Comparison of ENCODE assay signal across 13 mouse cellular contexts in the genomic region with DNA sequence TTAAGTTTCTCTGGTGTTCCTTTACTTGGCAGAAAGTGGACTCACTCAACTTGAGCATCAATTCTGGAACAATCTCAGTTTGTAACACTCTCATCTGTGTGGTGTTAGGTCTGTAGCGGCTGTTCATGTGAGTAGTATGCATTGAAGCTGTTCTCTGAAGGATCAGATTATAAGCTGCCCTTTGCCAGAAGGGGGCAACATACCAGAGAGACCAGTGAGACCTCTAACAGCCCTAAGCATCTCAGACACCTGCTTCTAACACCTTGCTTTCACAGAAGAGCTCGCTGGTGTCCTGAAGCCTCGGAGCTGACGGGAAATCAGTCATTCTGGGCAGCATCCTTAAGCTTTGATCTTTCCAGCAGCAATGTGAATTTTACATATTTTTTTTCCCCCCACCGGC. TPM values are rescaled to one million over a fixed set of nuclear protein-coding genes. Genes with fewer than 3 reads are reported as not detected.
DNase-seq lines count a peak whose midpoint lies in the region; ATAC-seq and TF ChIP-seq lines count a peak whose summit lies in the region.
"Had no signal": no experiment of that assay in that cellular context is flagged by ENCODE, and none has a peak within 500 bp of the region (broad histone marks: within the 10 kb centered on the region; RNA-seq: fewer than 3 reads in every experiment).

No protein-coding gene starts in this region.

- no peak for DNase-seq in forebrain, postnatal 0 days
- peak; percentile 15 for DNase-seq in midbrain, postnatal 0 days (ENCODE audit: low spot score)
- DNase-seq in right cerebral cortex, postnatal 36 days (ENCODE audit: low spot score in 2 of 2): no peak
- DNase-seq in kidney, postnatal 36 days: no peak
- DNase-seq: heart, adult 2 months had no signal

- H3K27me3 ChIP-seq in forebrain, postnatal 0 days (ENCODE audit: insufficient read depth, low read length): no peaks in the 10 kb centered on the region
- H3K27me3 ChIP-seq in forebrain, embryonic 12.5 days: peaks cover 4% of the 10 kb centered on the region; the same call in 1 of the 2 replicates
- H3K27me3 ChIP-seq in midbrain, postnatal 0 days (ENCODE audit: insufficient read depth, low read length): no peaks in the 10 kb centered on the region
- H3K27me3 ChIP-seq in midbrain, embryonic 16.5 days (ENCODE audit: control insufficient read depth, insufficient read depth, low read depth, low read length): no peaks in the 10 kb centered on the region
- H3K27me3 ChIP-seq in midbrain, embryonic 13.5 days: 0 out of 2 replicates have a peak, but pooled peaks cover 3% of the 10 kb centered on the region
- H3K27me3 ChIP-seq: intestine, embryonic 15.5 days; liver, embryonic 15.5 days; neural tube, embryonic 15.5 days had no signal

- no peak overlapping the region for H3K9ac ChIP-seq in forebrain, postnatal 0 days
- no peak overlapping the region for H3K9ac ChIP-seq in forebrain, embryonic 12.5 days
- no peak overlapping the region for H3K9ac ChIP-seq in midbrain, postnatal 0 days (replicated peaks; ENCODE audit: low read length, poor library complexity, severe bottlenecking)
- H3K9ac ChIP-seq in midbrain, embryonic 16.5 days (ENCODE audit: low read depth, low read length): no peak overlapping the region
- H3K9ac ChIP-seq in midbrain, embryonic 13.5 days (replicated peaks): no peak overlapping the region
- H3K9ac ChIP-seq: intestine, embryonic 15.5 days; liver, embryonic 15.5 days; neural tube, embryonic 15.5 days had no signal

- H3K9me3 ChIP-seq in forebrain, postnatal 0 days (ENCODE audit: low read length): no peaks in the 10 kb centered on the region
- H3K9me3 ChIP-seq in forebrain, embryonic 12.5 days: no peaks in the 10 kb centered on the region
- H3K9me3 ChIP-seq in midbrain, postnatal 0 days (ENCODE audit: low read length): no peaks in the 10 kb centered on the region
- H3K9me3 ChIP-seq in midbrain, embryonic 16.5 days (replicated peaks; ENCODE audit: control insufficient read depth, low read length, poor library complexity, severe bottlenecking): no peaks in the 10 kb centered on the region
- H3K9me3 ChIP-seq in midbrain, embryonic 13.5 days: no peaks in the 10 kb centered on the region
- H3K9me3 ChIP-seq: intestine, embryonic 15.5 days; liver, embryonic 15.5 days; midbrain, embryonic 10.5 days; neural tube, embryonic 15.5 days had no signal

- no peaks in the 10 kb centered on the region for H3K36me3 ChIP-seq in forebrain, postnatal 0 days (ENCODE audit: insufficient read depth)
- no peaks in the 10 kb centered on the region for H3K36me3 ChIP-seq in forebrain, embryonic 12.5 days (replicated peaks)
- H3K36me3 ChIP-seq in midbrain, postnatal 0 days (ENCODE audit: insufficient read depth, low read length): no peaks in the 10 kb centered on the region
- no peaks in the 10 kb centered on the region for H3K36me3 ChIP-seq in midbrain, embryonic 16.5 days (ENCODE audit: control insufficient read depth, insufficient read depth, low read length)
- H3K36me3 ChIP-seq in midbrain, embryonic 13.5 days: no peaks in the 10 kb centered on the region
- H3K36me3 ChIP-seq: intestine, embryonic 15.5 days; liver, embryonic 15.5 days; midbrain, embryonic 10.5 days; neural tube, embryonic 15.5 days had no signal

- H3K4me1 ChIP-seq in forebrain, postnatal 0 days (ENCODE audit: insufficient read depth): peaks cover 13% of the 10 kb centered on the region; the same call in 1 of the 2 replicates
- peaks cover 20% of the 10 kb centered on the region for H3K4me1 ChIP-seq in forebrain, embryonic 12.5 days
- 0 out of 2 replicates have a peak, but pooled peaks cover 3% of the 10 kb centered on the region for H3K4me1 ChIP-seq in midbrain, postnatal 0 days (ENCODE audit: insufficient read depth, low read length)
- peaks cover 21% of the 10 kb centered on the region for H3K4me1 ChIP-seq in midbrain, embryonic 16.5 days (ENCODE audit: control insufficient read depth, insufficient read depth, low read length)
- H3K4me1 ChIP-seq in midbrain, embryonic 13.5 days (replicated peaks): peaks cover 22% of the 10 kb centered on the region
- H3K4me1 ChIP-seq: intestine, embryonic 15.5 days; liver, embryonic 15.5 days had no signal

- no peak overlapping the region for H3K27ac ChIP-seq in forebrain, postnatal 0 days (ENCODE audit: low read depth, low read length)
- no peak overlapping the region for H3K27ac ChIP-seq in forebrain, embryonic 12.5 days
- no peak overlapping the region for H3K27ac ChIP-seq in midbrain, postnatal 0 days (ENCODE audit: low read depth, low read length)
- no peak overlapping the region for H3K27ac ChIP-seq in midbrain, embryonic 16.5 days (ENCODE audit: low read length)
- H3K27ac ChIP-seq in midbrain, embryonic 13.5 days: no peak overlapping the region
- H3K27ac ChIP-seq: heart, adult 2 months; intestine, embryonic 15.5 days; liver, embryonic 15.5 days; midbrain, embryonic 10.5 days; neural tube, embryonic 15.5 days had no signal

- H3K4me3 ChIP-seq in forebrain, postnatal 0 days (ENCODE audit: low read depth, low read length): no peak overlapping the region
- H3K4me3 ChIP-seq in forebrain, embryonic 12.5 days (replicated peaks): no peak overlapping the region
- no peak overlapping the region for H3K4me3 ChIP-seq in midbrain, postnatal 0 days (ENCODE audit: low read depth, low read length)
- no peak overlapping the region for H3K4me3 ChIP-seq in midbrain, embryonic 16.5 days (ENCODE audit: low read depth, low read length)
- no peak overlapping the region for H3K4me3 ChIP-seq in midbrain, embryonic 13.5 days (replicated peaks)
- H3K4me3 ChIP-seq: heart, adult 2 months; intestine, embryonic 15.5 days; liver, embryonic 15.5 days; midbrain, embryonic 10.5 days; neural tube, embryonic 15.5 days had no signal

- WGBS in forebrain, postnatal 0 days: 64% methylated on average over 5 of the region's 5 CpGs
- 75% methylated on average over 5 of the region's 5 CpGs for WGBS in forebrain, embryonic 12.5 days
- WGBS in midbrain, postnatal 0 days: 62% methylated on average over 5 of the region's 5 CpGs
- WGBS in midbrain, embryonic 16.5 days: 53% methylated on average over 5 of the region's 5 CpGs
- 65% methylated on average over 5 of the region's 5 CpGs for WGBS in midbrain, embryonic 13.5 days

- no peak for ATAC-seq in forebrain, postnatal 0 days
- no peak for ATAC-seq in forebrain, embryonic 12.5 days (ENCODE audit: low FRiP score)
- ATAC-seq in midbrain, postnatal 0 days (ENCODE audit: low FRiP score): no peak
- no peak for ATAC-seq in midbrain, embryonic 16.5 days
- ATAC-seq in megakaryocyte-erythroid progenitor cell, adult 5-6 weeks (replicated peaks; ENCODE audit: low FRiP score, low TSS enrichment, poor library complexity, severe bottlenecking): 0 out of 2 replicates have a peak, but pooled peaks have one; percentile 39
- ATAC-seq in midbrain, embryonic 13.5 days: no peak
- ATAC-seq: intestine, embryonic 15.5 days had no signal

- no peak overlapping the region for H3K4me2 ChIP-seq in forebrain, postnatal 0 days (ENCODE audit: low read depth)
- H3K4me2 ChIP-seq in forebrain, embryonic 12.5 days: no peak overlapping the region
- H3K4me2 ChIP-seq in midbrain, postnatal 0 days (ENCODE audit: low read depth, low read length, poor library complexity, severe bottlenecking): no peak overlapping the region
- H3K4me2 ChIP-seq in midbrain, embryonic 16.5 days (ENCODE audit: low read length): no peak overlapping the region
- no peak overlapping the region for H3K4me2 ChIP-seq in midbrain, embryonic 13.5 days (replicated peaks)
- H3K4me2 ChIP-seq: intestine, embryonic 15.5 days; liver, embryonic 15.5 days; neural tube, embryonic 15.5 days had no signal

- peak; percentile 27; the same call in 1 of the 2 replicates for TF ChIP-seq CTCF in forebrain, postnatal 0 days (IDR thresholded peaks at IDR 0.05; ENCODE audit: low read depth)
- TF ChIP-seq CTCF in midbrain, postnatal 0 days (IDR thresholded peaks at IDR 0.05): peak; percentile 42

RNA-seq across cellular contexts. Expression of gene 1700010I14Rik, which starts 42.0 kb away (rescaled TPM):
- 2.3 and 3.2 TPM in 2 replicates for total RNA-seq in forebrain, postnatal 0 days (2014; rRNA removed)
- 1.8 and 2.6 TPM in 2 replicates for polyA plus RNA-seq in forebrain, postnatal 0 days (2015; fragmentation: Nextera tagmentation; extraction: Ambion mirVana)
- polyA plus RNA-seq in forebrain, embryonic 12.5 days (2016; fragmentation: Nextera tagmentation; extraction: Ambion mirVana): 2.5 and 2.7 TPM in 2 replicates
- total RNA-seq in midbrain, postnatal 0 days (2014; rRNA removed): 2.2 and 2.3 TPM in 2 replicates
- 3.6 and 4.1 TPM in 2 replicates for polyA plus RNA-seq in midbrain, postnatal 0 days (2015; fragmentation: Nextera tagmentation; extraction: Ambion mirVana)
- 3.0 and 3.6 TPM in 2 replicates for polyA plus RNA-seq in midbrain, embryonic 16.5 days (2015; fragmentation: Nextera tagmentation; extraction: Ambion mirVana)
- total RNA-seq in megakaryocyte-erythroid progenitor cell, adult 5-6 weeks (2014; fragmentation: Nextera tagmentation): 1.9 and 4.4 TPM in 2 replicates
- 4.3 and 5.4 TPM in 2 replicates for total RNA-seq in megakaryocyte-erythroid progenitor cell, adult 5-6 weeks (2017)
- polyA plus RNA-seq in midbrain, embryonic 13.5 days (2015; fragmentation: Nextera tagmentation; extraction: Ambion mirVana): 2.7 and 3.1 TPM in 2 replicates
